Mouse (Mus musculus) hindbrain, embryonic 11.5 days (tissue): ENCODE results near the gene Lrig2. TPM values are rescaled to one million over a fixed set of nuclear protein-coding genes. Genes with fewer than 3 reads are reported as not detected.

Experiments used
- ATAC-seq: fragments of 200-750 bp; cut with Nextera tagmentation; 2 replicates; pipeline ENCODE4 v1.8.0; 2017; ENCODE audit warnings: mild to moderate bottlenecking, moderate TSS enrichment, moderate library complexity; ENCODE audit not compliant: low FRiP score
- DNase-seq: peaks from one replicate; pipeline ENCODE4 v3.0.0-alpha.2; 2015; ENCODE audit warnings: low spot score
- H3K27ac ChIP-seq: fragments of 300-500 bp; sonication (generic); 2 replicates; pipeline ENCODE4 v1.5.1; 2014; ENCODE audit warnings: mild to moderate bottlenecking, low read depth, low read length
- H3K27me3 ChIP-seq: fragments of 300-500 bp; sonication (generic); 2 replicates; pipeline ENCODE4 v1.6.1; 2014; ENCODE audit warnings: mild to moderate bottlenecking, low read length, moderate library complexity, mixed read lengths; ENCODE audit not compliant: control insufficient read depth, insufficient read depth
- H3K36me3 ChIP-seq: fragments of 300-500 bp; sonication (generic); 2 replicates; pipeline ENCODE4 v1.6.1; 2014; ENCODE audit warnings: mild to moderate bottlenecking, low read length, moderate library complexity, mixed read lengths; ENCODE audit not compliant: control insufficient read depth, insufficient read depth
- H3K4me1 ChIP-seq: fragments of 300-500 bp; sonication (generic); replicated peaks from 2 replicates; pipeline ENCODE4 v1.6.1; 2014; ENCODE audit warnings: low read length, mixed read lengths; ENCODE audit not compliant: control insufficient read depth, insufficient read depth
- H3K4me2 ChIP-seq: fragments of 300-500 bp; sonication (generic); replicated peaks from 2 replicates; pipeline ENCODE4 v1.6.1; 2014; ENCODE audit warnings: mild to moderate bottlenecking, low read depth, low read length
- H3K4me3 ChIP-seq: fragments of 300-500 bp; sonication (generic); 2 replicates; pipeline ENCODE4 v1.5.1; 2014; ENCODE audit warnings: low read depth, low read length
- H3K9ac ChIP-seq: fragments of 300-500 bp; sonication (generic); 2 replicates; pipeline ENCODE4 v1.6.1; 2014; ENCODE audit warnings: low read depth, low read length
- H3K9me3 ChIP-seq: fragments of 300-500 bp; sonication (generic); 2 replicates; pipeline ENCODE4 v1.6.1; 2016; ENCODE audit warnings: low read length; ENCODE audit not compliant: control insufficient read depth
- WGBS: fragments of 180-500 bp; shearing (Covaris S2); extraction: QIAGEN DNeasy Blood & Tissue Kit; methylation state at CpG from one replicate; pipeline ENCODE4 v1.1.7; 2014; 5-methylcytosine and 5-hydroxymethylcytosine counted together
- polyA plus RNA-seq: library from polyadenylated mRNA; unstranded; fragments of >200 nt; fragmentation: Nextera tagmentation; extraction: Ambion mirVana; gene quantifications from 2 replicates; pipeline ENCODE4 v1.2.1, GENCODE M21; 2014

Gene Lrig2
- polyA plus RNA-seq, 1 experiment from 2014 or later, result 24.8 TPM

DNA sequence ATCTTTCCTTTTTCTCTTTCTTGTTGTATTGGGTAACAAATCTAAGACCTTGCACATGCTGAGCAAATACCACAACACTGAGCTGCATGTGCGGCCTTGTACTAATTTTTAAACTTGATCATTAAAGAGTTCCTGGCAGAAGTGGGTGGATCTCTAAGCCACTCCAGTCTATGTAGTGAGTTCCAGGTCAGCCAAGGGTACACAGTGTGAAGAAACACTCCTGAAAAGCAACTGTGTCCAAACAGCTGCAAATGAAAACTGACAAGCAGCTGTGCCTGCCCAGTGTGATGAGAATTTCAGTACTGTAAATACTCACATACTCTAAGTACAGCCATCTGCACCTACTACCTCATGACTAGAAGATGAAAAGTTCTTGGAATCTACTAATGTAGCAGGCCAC, 21.5 kb upstream of the Lrig2 start:
- Histone ChIP-seq H3K9me3 (no peaks in the 10 kb centered on the region), H3K4me3 (no peak overlapping the region), H3K27ac (no peak overlapping the region), H3K9ac (no peak overlapping the region), H3K4me1 (no peaks in the 10 kb centered on the region), H3K4me2 (no peak overlapping the region), H3K36me3 (no peaks in the 10 kb centered on the region), H3K27me3 (no peaks in the 10 kb centered on the region)
- 91% methylated on average over 1 of the region's 1 CpGs for WGBS
- no peak for DNase-seq
- no peak for ATAC-seq

DNA sequence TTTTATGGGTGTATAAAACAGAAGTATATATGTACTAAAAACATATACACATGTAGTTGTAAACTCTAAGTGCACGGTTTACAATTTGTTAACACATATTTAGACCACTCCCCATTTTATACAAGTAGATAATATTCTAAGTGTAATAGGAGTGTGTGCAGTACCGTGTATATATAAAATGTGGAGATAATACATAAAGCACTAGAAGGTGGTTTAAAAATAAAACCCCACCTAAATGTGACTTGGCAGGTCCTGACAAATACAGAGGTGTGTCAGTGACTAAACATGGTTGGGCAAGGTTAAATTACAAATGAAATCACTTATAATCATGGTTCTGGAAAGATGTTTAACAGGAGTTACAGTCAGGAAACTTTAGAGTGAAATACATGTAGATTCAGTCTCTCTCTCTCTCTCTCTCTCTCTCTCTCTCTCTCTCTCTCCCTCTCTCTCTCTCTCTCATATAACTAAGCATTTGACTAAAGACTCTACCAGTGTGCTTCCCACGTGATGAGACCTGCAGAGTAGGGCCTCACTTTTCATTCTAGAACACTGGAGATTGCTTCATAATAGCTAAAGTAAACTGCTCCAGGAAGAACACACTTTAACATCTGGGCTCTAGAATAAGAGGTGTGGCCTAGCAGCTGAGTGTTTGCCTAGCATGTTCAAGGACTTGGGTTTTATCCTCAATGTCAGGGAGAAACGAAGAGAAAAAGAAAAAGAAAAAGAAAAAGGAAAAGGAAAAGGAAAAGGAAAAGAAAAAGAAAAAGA, 14.6 kb upstream of the Lrig2 start:
- Histone ChIP-seq H3K4me3 (no peak overlapping the region), H3K27ac (no peak overlapping the region), H3K36me3 (no peaks in the 10 kb centered on the region), H3K4me1 (no peaks in the 10 kb centered on the region), H3K4me2 (no peak overlapping the region), H3K9me3 (no peaks in the 10 kb centered on the region), H3K9ac (no peak overlapping the region), H3K27me3 (no peaks in the 10 kb centered on the region)
- no peak for ATAC-seq
- WGBS, result 81% methylated on average over 4 of the region's 4 CpGs
- DNase-seq, result no peak

DNA sequence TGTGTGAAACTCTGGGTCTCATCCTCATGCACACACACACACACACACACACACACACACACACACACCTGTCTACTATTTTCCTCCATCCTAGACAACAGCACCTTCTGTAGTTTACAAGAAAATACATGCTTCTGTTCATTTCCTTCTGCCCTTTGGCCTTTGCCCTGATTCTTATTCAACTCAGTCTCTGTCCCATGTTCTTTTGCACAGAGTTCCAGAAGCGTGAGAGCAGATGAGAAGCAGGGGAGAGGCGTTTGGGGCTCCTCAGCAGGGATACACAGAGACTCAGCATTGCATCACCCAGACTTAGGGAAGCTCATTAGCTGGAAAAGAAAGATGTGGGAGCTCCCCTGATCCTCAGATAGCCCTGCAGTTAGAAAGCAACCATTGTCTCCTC, 13.8 kb upstream of the Lrig2 start:
- H3K4me2 ChIP-seq, result no peak overlapping the region
- 32% methylated on average over 2 of the region's 2 CpGs for WGBS
- no peak overlapping the region for H3K4me3 ChIP-seq
- no peaks in the 10 kb centered on the region for H3K4me1 ChIP-seq
- H3K9ac ChIP-seq, result no peak overlapping the region
- H3K27me3 ChIP-seq, result no peaks in the 10 kb centered on the region
- H3K9me3 ChIP-seq, result no peaks in the 10 kb centered on the region
- DNase-seq (no peak), ATAC-seq (no peak)
- H3K27ac ChIP-seq, result no peak overlapping the region
- H3K36me3 ChIP-seq, result no peaks in the 10 kb centered on the region

DNA sequence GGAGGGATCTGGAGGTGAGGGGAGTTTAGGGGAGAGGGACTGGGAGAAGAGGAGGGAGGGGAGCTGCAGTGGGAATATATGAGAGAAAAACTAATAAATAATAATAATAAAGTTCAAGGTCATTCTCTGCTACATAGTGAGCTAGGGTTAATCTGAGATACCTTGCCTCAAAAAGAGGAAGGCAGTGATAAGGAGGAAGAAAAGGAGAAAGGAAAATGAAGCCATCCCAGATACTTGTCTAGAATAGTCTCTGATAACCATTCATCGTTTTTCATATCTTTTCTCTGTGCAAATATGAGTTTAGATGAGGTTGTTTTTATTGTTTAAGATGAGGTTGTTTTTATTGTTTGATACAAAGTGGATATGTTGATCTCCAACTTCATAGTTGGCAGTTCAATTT, 13.3 kb upstream of the Lrig2 start:
- DNase-seq (no peak), ATAC-seq (no peak)
- Histone ChIP-seq H3K27ac (no peak overlapping the region), H3K4me1 (no peaks in the 10 kb centered on the region), H3K9ac (no peak overlapping the region), H3K9me3 (no peaks in the 10 kb centered on the region), H3K4me2 (no peak overlapping the region), H3K27me3 (no peaks in the 10 kb centered on the region), H3K36me3 (no peaks in the 10 kb centered on the region), H3K4me3 (no peak overlapping the region)
- WGBS, result 84% methylated on average over 1 of the region's 1 CpGs

DNA sequence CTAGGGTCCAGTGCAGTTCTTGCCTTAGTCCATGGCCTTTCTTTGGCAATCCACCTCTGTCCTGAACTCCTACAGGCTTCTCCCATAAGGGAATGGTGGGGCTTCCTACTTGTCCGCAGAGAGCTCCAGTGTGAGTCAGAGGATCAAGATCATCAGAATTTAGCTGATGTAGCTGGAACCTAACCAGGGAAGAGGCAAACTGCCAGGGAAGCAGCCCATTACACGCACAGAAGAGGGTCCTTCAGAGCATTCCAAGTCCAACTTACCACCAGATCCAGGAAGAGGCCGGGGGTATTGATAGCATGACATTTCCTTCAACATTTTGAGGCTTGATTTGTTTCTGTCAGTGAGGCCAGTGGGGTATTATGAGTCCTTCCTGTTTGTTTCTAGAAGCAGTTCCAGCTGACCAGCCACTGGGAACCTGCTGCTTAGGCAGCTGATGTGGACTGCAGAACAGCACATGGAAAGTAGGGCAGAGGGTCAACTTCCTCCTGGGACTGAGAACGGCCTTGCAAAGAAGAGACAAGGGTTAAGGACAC, 11.7 kb upstream of the Lrig2 start:
- Histone ChIP-seq H3K4me3 (no peak overlapping the region), H3K4me2 (no peak overlapping the region), H3K36me3 (no peaks in the 10 kb centered on the region), H3K9ac (no peak overlapping the region), H3K27ac (no peak overlapping the region), H3K27me3 (no peaks in the 10 kb centered on the region), H3K9me3 (no peaks in the 10 kb centered on the region), H3K4me1 (no peaks in the 10 kb centered on the region)
- DNase-seq (no peak), ATAC-seq (no peak)
- WGBS, result 56% methylated on average over 4 of the region's 4 CpGs

DNA sequence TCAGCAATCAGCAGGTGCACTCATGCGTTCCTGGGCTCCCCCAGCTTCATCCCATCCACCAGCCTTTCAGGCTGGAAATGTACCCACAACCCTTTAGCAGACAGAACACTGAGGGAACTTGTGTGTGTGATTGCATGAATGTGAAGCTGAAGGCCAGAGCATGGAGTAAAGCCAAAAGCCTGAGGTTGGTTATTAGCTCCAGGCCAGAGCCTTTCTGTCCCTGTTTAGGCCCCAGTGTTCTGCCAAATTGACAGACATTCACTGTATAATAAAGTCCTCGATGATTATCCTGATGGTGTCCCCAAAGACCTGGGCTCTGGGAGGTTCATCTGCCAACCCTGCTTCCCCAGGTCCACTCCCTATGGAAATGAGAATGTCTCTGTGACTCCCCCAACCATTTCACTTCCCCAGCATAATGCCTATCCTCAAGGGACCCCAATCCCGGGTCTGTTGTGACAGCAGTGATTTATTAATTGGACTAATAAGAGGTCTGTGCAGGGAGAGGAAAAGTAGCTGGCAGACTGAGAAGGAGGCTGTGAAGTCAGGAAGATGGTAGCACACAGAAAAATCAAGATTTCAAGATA, 9.7 kb upstream of the Lrig2 start:
- H3K4me2 ChIP-seq, result no peak overlapping the region
- H3K9me3 ChIP-seq, result no peaks in the 10 kb centered on the region
- ATAC-seq, result peak; percentile 43; the same call in 1 of the 2 replicates
- H3K4me3 ChIP-seq, result no peak overlapping the region
- H3K4me1 ChIP-seq, result no peaks in the 10 kb centered on the region
- no peak overlapping the region for H3K27ac ChIP-seq
- H3K27me3 ChIP-seq, result no peaks in the 10 kb centered on the region
- 58% methylated on average over 3 of the region's 3 CpGs for WGBS
- no peaks in the 10 kb centered on the region for H3K36me3 ChIP-seq
- DNase-seq, result peak; percentile 19
- no peak overlapping the region for H3K9ac ChIP-seq

DNA sequence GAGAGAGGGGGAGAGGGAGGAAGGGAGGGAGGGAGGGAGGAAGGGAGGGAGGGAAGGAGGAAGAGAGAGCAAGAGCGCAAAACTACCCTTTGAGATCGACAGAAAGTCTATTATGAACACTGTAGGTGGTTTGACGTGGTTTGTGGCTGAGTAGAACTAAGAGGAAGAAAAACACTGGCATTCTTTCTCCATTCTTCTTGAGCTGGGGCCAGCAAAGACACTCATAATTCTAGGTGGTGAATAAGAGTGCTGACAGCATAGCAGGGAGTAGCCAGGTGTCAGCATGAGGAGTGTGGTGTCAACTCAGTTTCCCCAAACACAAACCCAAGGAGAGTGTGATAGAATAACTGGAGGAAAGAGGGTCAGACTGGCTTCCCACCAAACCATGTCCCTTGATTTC, 8.8 kb upstream of the Lrig2 start:
- no peak overlapping the region for H3K9ac ChIP-seq
- no peak overlapping the region for H3K4me2 ChIP-seq
- no peak overlapping the region for H3K4me3 ChIP-seq
- no peaks in the 10 kb centered on the region for H3K27me3 ChIP-seq
- H3K9me3 ChIP-seq, result no peaks in the 10 kb centered on the region
- DNase-seq, result no peak
- ATAC-seq, result no peak
- WGBS, result 73% methylated on average over 3 of the region's 3 CpGs
- H3K4me1 ChIP-seq, result no peaks in the 10 kb centered on the region
- H3K36me3 ChIP-seq, result no peaks in the 10 kb centered on the region
- H3K27ac ChIP-seq, result no peak overlapping the region

DNA sequence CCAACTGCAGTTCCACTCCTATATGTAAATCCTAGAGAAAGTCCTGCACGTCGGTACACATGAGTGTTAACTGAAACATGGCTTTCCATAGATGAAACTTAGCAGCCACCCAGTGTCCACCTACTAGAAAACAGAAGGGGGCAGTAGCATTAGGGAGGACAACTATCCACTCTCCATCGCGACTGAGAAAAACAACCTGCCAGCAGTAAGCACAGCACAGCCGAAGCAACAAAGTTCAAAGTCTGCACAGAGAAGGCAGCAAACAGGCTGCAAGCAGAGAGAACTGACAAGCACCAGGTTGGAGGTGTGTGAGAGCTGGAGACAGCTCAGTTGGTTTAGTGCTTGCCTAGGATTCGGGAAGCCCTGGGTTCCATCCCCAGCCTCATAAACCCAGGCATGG, 7.2 kb upstream of the Lrig2 start:
- Histone ChIP-seq H3K4me1 (no peaks in the 10 kb centered on the region), H3K27ac (no peak overlapping the region), H3K9ac (no peak overlapping the region), H3K4me3 (no peak overlapping the region), H3K9me3 (no peaks in the 10 kb centered on the region), H3K27me3 (no peaks in the 10 kb centered on the region), H3K4me2 (no peak overlapping the region), H3K36me3 (no peaks in the 10 kb centered on the region)
- DNase-seq (no peak), ATAC-seq (no peak)
- 72% methylated on average over 6 of the region's 6 CpGs for WGBS

DNA sequence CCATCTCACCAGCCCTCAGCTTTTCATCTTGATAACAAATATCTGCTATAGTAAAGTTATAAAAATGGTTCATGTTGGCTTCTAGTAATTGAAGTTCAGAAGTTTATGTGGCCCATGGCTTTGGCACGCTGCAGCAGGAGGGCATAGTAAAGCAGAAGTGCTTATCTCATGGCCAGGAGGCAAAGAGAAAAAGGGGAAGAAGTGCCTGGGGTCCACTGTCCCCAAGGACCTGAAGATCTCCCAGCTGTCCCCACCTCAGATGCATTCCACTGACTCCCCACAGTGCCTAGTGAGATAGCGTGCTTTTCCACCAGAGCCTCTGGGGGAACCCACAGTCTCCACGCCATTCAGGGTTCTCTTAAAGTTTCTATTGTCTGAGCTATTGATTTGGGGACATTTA, 6.7 kb upstream of the Lrig2 start:
- Histone ChIP-seq H3K4me2 (no peak overlapping the region), H3K4me3 (no peak overlapping the region), H3K4me1 (no peaks in the 10 kb centered on the region), H3K9ac (no peak overlapping the region), H3K27me3 (no peaks in the 10 kb centered on the region), H3K36me3 (no peaks in the 10 kb centered on the region), H3K27ac (no peak overlapping the region), H3K9me3 (no peaks in the 10 kb centered on the region)
- DNase-seq (no peak), ATAC-seq (no peak)
- WGBS, result 92% methylated on average over 3 of the region's 3 CpGs
